Mouse (Mus musculus): ENCODE results near the gene Rassf8. TPM values are rescaled to one million over a fixed set of nuclear protein-coding genes. Genes with fewer than 3 reads are reported as not detected.

Gene Rassf8
- total RNA-seq, 1 experiment from 2014 or later = 87.4 TPM

- peak; percentile 45 for DNase-seq
Measured at GRCm38 (mm10) chr6:145823103-145823502, 76.6 kb downstream of the Rassf8 start.

GRCm38 (mm10) chr6:145823588-145824234 is 77.2 kb downstream of the Rassf8 start:
- peak; percentile 64 for DNase-seq

GRCm38 (mm10) chr6:145826305-145826704 is 79.8 kb downstream of the Rassf8 start:
- DNase-seq = no peak

- no peak for DNase-seq
Measured at GRCm38 (mm10) chr6:145829062-145829835, 82.7 kb downstream of the Rassf8 start.

- peak; percentile 87 for DNase-seq
Measured at GRCm38 (mm10) chr6:145830117-145830516, 83.6 kb downstream of the Rassf8 start.

GRCm38 (mm10) chr6:145830617-145831016 is 84.1 kb downstream of the Rassf8 start:
- no peak for DNase-seq

GRCm38 (mm10) chr6:145832927-145833326 is 86.4 kb downstream of the Rassf8 start:
- DNase-seq = no peak

GRCm38 (mm10) chr6:145835359-145835758 is 88.8 kb downstream of the Rassf8 start:
- no peak for DNase-seq

GRCm38 (mm10) chr6:145845611-145846010 is 99.1 kb downstream of the Rassf8 start:
- peak; percentile 45 for DNase-seq

- no peak for DNase-seq
Measured at GRCm38 (mm10) chr6:145846076-145846475, 99.5 kb downstream of the Rassf8 start.

GRCm38 (mm10) chr6:145846948-145847347 is 100.4 kb downstream of the Rassf8 start:
- no peak for DNase-seq

- DNase-seq = no peak
Measured at GRCm38 (mm10) chr6:145847661-145848060, 101.1 kb downstream of the Rassf8 start.

- DNase-seq = peak; percentile 46
Measured at GRCm38 (mm10) chr6:145850789-145851188, 104.2 kb downstream of the Rassf8 start.

- DNase-seq = no peak
Measured at GRCm38 (mm10) chr6:145851956-145852355, 105.4 kb downstream of the Rassf8 start.

- DNase-seq = no peak
Measured at GRCm38 (mm10) chr6:145852708-145853107, 106.2 kb downstream of the Rassf8 start.

GRCm38 (mm10) chr6:145853356-145854079 is 107.0 kb downstream of the Rassf8 start:
- DNase-seq = no peak

GRCm38 (mm10) chr6:145854756-145855155 is 108.2 kb downstream of the Rassf8 start:
- DNase-seq = no peak

- DNase-seq = peak; percentile 97
Measured at GRCm38 (mm10) chr6:145855720-145856551, 109.4 kb downstream of the Rassf8 start.

GRCm38 (mm10) chr6:145857428-145857827 is 110.9 kb downstream of the Rassf8 start:
- peak; percentile 55 for DNase-seq

GRCm38 (mm10) chr6:145858414-145858813 is 111.9 kb downstream of the Rassf8 start:
- DNase-seq = no peak

GRCm38 (mm10) chr6:145860350-145860749 is 113.8 kb downstream of the Rassf8 start:
- DNase-seq = no peak
